Mouse (Mus musculus) brain, embryonic 14.5 days (tissue): Measurements from ENCODE around the gene Rnf2.

Experiments used
- CTCF ChIP-seq: fragments of 200-500 bp; IDR thresholded peaks from 2 replicates; pipeline ENCODE4 v1.5.1; 2012; ENCODE audit warnings: inconsistent platforms, mild to moderate bottlenecking, moderate library complexity, borderline replicate concordance; ENCODE audit not compliant: insufficient read depth, insufficient read length; ENCODE audit errors: extremely low read depth
- POLR2A ChIP-seq: fragments of 200-500 bp; IDR thresholded peaks from 2 replicates; pipeline ENCODE4 v1.6.1; 2012; ENCODE audit warnings: mild to moderate bottlenecking, inconsistent platforms, borderline replicate concordance; ENCODE audit not compliant: poor library complexity, insufficient read depth, insufficient read length, severe bottlenecking; ENCODE audit errors: extremely low read depth

GRCm38 (mm10) chr1:151548896-151549610 lies 48.3 kb upstream of the Rnf2 start:
- TF ChIP-seq POLR2A (no peak), CTCF (no peak)
